Mouse (Mus musculus) ovary, postnatal 14 days (tissue): ENCODE data around the gene D1Ertd622e.

Source experiments
- DNase-seq: peaks from one replicate; pipeline ENCODE4 v3.0.0; 2022; ENCODE audit warnings: low spot score

Gene D1Ertd622e

DNA sequence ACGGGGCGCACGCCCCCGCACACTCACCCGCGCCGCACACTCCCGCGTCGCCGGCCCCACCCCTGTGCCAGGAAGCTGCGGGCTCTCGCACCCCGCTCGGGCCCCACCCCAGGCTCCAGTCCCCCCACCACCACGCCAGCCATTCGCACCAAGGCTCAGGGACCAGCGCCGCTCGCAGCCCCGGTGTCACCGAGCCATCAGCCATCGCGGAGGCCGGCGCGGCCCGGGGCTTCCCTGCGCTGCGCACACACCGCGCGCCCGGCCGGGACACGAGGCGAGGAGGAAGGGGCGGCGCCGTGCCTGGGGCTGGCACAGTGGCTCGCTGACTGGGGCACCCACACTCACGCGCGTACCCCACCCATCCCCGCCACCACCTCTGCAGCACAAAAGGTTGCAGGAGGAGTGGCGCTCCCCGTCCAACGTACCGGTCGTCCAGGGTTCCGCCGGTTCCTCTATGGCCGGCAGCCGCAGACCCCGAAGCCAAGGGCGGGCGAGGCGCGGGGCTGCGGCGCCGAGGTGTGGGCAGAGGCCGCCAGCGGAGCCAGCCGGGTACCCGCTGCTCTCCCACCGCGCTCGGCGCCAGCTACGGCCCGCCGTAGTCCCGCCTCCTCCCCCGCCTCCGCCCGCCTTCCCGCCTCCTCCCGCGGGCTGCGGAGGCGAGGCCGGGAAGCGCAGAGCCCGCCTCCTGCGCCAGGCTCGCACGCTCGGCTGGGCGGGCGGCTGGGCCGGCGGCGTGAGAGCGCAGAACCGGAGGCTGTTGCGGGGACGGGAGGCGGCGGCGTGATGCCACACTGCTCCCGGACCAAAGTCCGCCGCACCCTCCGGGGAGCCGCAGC is at the start of gene D1Ertd622e:
Gene D1Ertd622e (minus strand): TSS at position 669 of the 836 bp plus-strand sequence.
- peak; percentile 56 for DNase-seq

DNA sequence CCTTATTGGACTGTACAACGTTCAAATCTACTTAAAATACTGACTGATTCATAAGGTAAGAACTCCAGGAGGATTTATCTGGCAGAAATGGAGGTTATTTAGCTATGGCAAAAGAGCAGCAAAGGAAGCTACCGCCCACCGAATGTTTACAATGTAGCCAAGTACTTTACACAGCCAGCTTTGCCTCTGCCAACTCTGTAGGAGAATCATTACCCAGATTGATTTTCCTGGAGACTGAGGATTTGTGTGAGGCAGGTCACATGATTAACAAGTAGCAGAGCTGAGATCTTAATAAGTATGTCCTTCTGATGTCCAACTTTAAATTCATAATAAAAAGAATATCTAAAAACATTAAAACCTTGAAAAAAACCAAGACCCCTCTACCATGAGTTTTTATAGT is 48.6 kb upstream of the D1Ertd622e start:
- no peak for DNase-seq

DNA sequence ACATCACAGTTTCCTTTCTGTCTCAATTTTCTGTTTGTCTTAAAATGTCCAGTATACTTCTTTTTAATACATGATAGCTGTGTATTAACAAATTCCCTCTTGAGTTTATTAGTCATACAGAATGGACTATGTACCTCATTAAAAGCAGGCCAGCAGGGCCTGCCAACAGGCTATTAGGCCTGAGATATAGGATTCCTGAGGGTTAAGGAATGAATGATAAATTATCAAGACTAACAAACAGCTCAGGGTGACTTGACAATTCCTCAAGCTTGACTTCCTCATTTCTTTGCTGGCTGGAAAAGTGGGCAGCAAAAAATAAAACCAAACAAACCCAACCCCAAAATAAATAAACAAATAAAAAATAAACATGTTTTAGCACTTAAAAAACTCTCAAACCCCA is 43.5 kb upstream of the D1Ertd622e start:
- no peak for DNase-seq

GRCm38 (mm10) chr1:97704646-97705045 is 42.8 kb upstream of the D1Ertd622e start:
- DNase-seq, result no peak

DNA sequence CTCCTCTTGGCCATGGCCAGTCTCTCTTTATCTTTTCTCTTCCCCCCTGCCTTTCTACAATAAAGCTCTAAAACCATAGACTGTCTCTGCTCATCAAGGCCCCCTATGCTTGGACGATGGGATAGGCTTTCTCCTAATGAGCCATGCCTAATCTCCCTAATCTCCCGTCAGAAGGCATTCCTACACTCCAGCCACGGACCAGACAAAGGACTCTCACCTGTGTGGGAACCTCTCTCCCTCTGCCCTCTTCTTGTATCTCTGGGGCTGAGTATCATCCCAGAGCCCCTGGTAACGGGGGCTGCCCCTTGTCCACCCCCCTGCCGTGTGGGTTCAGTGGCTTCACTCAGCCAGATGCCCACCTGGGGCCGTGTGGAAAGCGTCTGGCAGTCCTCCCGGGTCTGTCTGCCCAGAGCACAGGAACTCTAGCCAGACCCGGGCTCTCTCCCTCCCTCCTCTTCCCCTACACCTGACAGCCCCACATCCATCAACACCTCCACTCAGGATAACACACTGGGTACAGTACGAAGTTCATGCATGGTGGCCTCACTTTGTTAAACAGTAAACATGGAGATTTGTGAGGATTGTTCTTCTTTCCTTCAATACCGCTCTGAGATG is 37.2 kb upstream of the D1Ertd622e start:
- no peak for DNase-seq

GRCm38 (mm10) chr1:97697273-97697672 is 35.4 kb upstream of the D1Ertd622e start:
- no peak for DNase-seq

- no peak for DNase-seq
These were observed 32.0 kb upstream of the D1Ertd622e start for GRCm38 (mm10) chr1:97693825-97694224.

DNA sequence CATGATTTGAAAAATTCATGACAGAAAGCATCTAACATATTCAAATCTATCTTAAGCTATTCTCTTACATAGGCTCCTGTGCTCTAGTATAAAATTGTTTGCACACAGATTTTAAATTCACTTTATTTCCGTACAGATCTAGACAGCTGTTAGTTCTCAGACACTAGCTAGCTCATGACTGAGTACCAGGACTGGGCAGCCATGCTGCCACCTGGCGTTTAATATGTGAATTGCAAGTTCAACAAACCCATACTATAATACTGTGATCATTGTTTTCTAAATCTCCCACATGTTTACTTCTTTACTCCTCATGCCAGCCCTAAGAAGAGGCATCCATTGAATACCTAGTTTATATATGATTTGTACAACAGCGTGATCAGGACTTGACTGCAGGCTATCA is 26.9 kb upstream of the D1Ertd622e start:
- peak; percentile 6 for DNase-seq

DNA sequence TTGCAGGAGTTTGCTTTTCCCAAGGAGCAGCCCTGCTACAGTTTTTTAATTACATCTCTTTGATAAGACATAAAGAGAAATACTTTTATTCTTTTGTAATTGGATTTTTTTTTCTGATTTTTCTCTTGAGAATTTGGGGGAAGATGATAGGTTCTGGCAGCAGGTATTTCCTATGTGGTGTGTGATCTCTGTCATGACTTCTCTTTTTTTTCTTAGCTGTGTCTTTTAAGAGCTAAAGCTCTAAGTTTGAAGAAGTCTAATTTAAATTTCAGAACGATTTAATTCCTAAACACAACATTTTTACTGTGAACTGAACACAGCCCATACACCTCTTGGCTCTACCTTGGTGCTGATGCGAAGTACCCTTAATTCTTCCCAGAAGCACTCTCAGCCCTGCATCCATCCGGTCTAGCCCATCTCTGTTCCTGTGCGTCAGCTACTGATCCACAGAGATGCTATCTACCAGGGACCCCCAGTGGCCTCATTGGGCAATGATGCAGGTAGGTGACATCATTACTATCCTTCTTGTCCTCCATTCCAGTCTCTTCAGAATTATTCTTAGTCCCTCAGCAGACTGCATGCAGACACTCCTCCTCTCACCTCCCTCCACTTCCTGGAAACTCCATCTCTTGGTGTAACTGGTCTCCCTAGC is 14.8 kb upstream of the D1Ertd622e start:
- DNase-seq, result no peak

DNA sequence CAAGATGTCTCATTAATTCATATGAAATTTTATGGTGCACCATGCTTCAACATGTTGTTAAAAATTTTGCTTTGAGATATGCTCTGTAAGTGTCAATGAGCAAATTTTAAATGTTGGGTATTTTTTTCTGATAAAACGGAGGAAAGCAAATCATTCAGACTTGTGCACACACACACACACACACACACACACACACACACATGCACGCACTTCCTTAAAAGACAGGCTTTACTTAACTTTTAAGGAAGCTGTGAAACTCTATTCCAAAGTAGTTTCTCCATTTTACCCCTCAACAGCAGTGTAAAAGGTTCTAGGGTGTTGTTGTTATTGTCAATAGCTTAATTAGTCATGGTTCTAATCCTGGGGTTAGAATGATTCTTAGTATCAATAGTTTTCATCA is 14.2 kb upstream of the D1Ertd622e start:
- no peak for DNase-seq

DNA sequence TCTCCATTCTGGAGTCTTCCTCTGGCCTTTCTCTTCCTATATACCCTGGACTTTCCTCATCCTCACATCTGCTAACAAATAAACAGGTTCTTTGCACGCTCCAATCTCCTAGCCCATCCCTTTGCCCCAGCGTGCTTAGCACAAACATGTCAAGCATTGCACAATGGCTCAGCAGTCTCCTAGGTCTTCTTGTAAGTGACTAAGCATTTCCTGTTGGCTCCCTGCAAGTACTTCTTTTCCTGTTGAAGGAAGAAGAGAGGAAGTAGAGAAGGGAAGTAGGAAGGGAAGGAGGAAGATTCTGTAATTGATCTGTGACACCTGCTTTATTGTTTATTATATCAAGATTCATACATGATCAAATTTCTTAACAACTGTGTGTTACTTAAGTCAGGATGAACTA is 11.0 kb upstream of the D1Ertd622e start:
- DNase-seq, result no peak

- no peak for DNase-seq
These were observed 5.4 kb upstream of the D1Ertd622e start for GRCm38 (mm10) chr1:97667288-97667687.

GRCm38 (mm10) chr1:97662324-97662723 is 450 bp upstream of the D1Ertd622e start:
- DNase-seq, result no peak

DNA sequence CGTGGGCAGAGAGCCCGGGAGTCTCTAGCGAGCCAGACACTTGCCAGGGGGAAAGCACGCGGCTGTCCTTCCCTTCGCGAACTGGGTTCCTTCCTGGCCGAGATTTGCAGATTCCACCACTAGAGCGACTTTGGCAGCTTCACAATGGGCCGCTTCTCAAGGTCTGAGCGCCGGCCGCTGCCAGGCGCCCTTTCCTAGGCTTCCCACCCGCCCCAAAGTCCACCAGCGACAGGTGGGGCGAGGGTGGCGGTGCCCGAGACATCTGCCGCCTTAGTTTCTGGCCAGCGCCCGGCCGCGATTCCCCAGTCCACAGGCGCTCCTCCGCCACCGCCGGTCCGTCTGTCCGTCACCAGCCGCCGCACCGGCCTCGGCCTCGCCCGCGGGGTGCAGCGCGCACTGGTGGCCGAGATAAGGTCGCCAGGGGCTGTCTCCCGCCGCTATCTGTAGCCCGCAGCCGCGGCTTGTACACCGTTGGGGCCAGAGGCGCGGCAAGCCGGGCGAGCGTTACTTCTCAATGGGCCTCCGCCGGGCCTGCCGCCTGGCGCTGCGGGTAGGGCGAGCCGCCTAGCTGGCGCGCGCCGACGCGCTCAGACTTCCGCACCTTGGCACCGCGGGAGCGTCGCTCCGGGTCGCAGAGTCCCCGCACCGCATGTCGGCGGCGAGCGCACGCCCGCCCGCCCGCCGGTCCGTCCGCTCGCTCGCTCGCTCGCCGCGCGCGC is 1.0 kb downstream of the D1Ertd622e start:
- DNase-seq, result peak; percentile 41

DNA sequence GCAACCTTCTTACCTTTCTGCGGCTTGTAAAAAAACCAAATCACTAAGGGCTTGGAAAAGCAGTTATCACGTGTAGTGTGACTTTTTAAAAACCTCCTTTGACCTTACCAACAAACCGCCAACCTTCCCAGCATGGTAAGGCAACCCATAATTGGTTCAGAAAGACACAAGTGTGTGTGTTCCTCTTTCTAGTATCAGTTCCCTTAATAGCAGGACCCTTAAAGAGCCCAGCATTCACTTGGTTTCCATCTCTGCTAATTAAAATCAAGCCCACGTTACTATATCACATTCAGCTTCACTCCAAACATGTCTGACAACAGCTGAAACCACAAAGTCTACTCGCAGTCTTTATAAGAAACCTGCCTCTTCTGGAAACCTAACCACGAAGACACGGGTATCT is 2.5 kb downstream of the D1Ertd622e start:
- no peak for DNase-seq

DNA sequence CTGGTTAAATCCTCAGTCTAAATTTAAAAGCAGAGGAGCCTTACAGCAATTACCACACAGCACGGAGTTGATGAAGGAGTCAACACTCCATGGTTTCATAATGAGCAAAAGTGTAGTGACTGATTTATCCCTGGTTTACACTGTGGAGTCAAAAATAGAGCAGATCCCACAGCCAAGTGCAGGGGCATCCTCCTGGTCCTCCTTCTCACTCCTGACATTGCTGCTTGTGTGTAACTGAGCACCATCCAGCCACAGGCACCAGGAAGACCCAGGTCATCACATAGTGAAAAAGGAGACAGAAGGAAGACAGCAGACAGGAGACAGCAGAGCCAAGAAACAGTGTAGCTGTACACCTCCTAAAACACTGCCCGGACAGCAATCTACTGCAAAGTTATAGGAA is 4.1 kb downstream of the D1Ertd622e start:
- no peak for DNase-seq

GRCm38 (mm10) chr1:97657201-97657600 is 4.7 kb downstream of the D1Ertd622e start:
- DNase-seq, result no peak

GRCm38 (mm10) chr1:97654397-97654975 is 7.4 kb downstream of the D1Ertd622e start:
- no peak for DNase-seq

DNA sequence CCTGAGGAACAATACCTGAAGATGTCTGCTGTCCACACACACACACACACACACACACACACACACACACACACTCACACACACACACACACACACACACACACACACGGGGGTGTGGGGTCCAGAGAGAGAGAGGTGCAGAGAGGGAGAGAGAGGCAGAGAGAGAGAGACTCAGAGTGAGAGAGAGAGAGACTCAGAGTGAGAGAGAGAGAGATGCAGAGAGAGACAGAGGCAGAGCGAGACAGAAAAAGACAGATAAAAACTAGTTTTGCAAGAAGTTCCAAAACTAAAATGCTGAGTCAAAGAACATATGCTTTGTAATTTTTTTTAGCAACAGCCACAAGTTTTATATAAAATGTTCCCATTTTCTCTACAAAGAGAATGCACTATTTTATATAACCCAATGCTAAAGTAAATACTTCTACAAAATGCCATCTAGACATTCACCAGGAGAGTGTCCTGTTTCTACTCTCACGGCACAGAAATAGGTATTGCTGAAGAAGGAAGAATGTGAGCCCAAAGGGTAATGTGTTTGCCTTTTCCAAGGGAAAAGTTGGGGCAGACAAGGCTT is 11.2 kb downstream of the D1Ertd622e start:
- no peak for DNase-seq

DNA sequence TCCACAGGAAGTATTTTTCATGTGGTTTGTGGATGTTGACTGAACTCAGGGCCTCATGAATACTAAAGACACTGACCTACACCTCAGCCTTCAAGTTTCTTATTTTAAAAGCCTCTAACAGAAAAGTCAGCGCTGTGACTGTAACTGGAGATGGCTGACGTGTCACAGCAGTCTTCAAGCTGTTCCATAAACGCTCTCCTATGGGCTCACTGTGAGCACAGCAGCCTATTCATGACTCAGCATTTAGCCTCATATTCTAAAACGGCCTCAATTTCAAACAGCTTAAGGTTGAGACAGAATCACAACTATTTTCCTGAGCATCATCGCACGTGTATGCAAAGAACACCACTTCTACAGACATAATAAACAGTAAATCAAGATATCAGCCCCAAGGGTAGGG is 11.8 kb downstream of the D1Ertd622e start:
- no peak for DNase-seq

- no peak for DNase-seq
These were observed 14.8 kb downstream of the D1Ertd622e start for GRCm38 (mm10) chr1:97647037-97647436.

DNA sequence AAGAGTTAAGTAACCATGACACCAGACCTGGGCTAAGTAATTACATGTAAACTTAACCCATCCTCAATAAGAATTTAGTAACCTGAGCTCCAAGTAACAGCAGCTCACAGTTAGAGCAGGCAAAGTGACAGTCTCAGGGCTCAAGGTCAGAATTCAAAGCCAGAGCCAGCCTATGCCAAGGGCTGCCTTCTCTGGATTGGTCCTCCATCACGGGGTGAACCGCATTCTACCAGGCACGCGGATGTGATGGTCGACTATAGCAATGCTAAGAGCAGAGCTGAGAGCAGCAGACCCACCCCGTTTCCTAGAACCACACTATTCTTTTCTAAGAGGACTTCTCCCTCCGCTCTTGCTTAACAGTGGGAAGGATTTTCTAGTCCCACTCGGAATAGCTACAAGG is 27.8 kb downstream of the D1Ertd622e start:
- DNase-seq, result no peak
